Mouse (Mus musculus) MEL (cell line): ENCODE results near the gene Osm.

Experiments used
- CTCF ChIP-seq, 3 experiments: IDR thresholded peaks in 2 of 3; conservative IDR thresholded peaks in 1 of 3; 2 replicates each; pipeline ENCODE4 v1.5.1; 2011 to 2012; ENCODE audit warnings: low read length in 3 of 3, low read depth in 2 of 3, mild to moderate bottlenecking in 2 of 3, improper control_type of control experiment in 1 of 3, inconsistent platforms in 1 of 3, mixed read lengths in 1 of 3, moderate library complexity in 1 of 3; ENCODE audit not compliant: control insufficient read depth in 1 of 3, insufficient read depth in 1 of 3, poor library complexity in 1 of 3, severe bottlenecking in 1 of 3
- EP300 ChIP-seq, 2 experiments: IDR thresholded peaks; 2 replicates each; pipeline ENCODE4 v1.6.1; 2011; ENCODE audit warnings: improper control_type of control experiment in 2 of 2, low read length in 2 of 2, low read depth in 1 of 2, mild to moderate bottlenecking in 1 of 2
- HCFC1 ChIP-seq: IDR thresholded peaks from 2 replicates; pipeline ENCODE4 v1.6.1; 2012; ENCODE audit warnings: low read depth, mild to moderate bottlenecking, inconsistent platforms, low read length, improper control_type of control experiment, moderate library complexity
- MEF2A ChIP-seq: IDR thresholded peaks from 2 replicates; pipeline ENCODE4 v1.6.1; 2014; ENCODE audit warnings: low read depth, mild to moderate bottlenecking, inconsistent platforms, low read length, improper control_type of control experiment; ENCODE audit not compliant: poor library complexity, insufficient replicate concordance, severe bottlenecking; ENCODE audit errors: extremely low read depth
- MYB ChIP-seq: IDR thresholded peaks from 2 replicates; pipeline ENCODE4 v1.6.1; 2011; ENCODE audit warnings: mild to moderate bottlenecking, low read depth, low read length, improper control_type of control experiment
- NELFE ChIP-seq: IDR thresholded peaks from 2 replicates; pipeline ENCODE4 v1.6.1; 2011; ENCODE audit warnings: low read depth, low read length, improper control_type of control experiment
- POLR2A ChIP-seq, 2 experiments: IDR thresholded peaks; 2 replicates each; pipeline ENCODE4 v1.6.1; 2011 to 2012; ENCODE audit warnings: low read length in 2 of 2, mild to moderate bottlenecking in 2 of 2, control low read depth in 1 of 2, improper control_type of control experiment in 1 of 2, low read depth in 1 of 2, moderate library complexity in 1 of 2; ENCODE audit not compliant: control insufficient read depth in 1 of 2, insufficient read depth in 1 of 2, poor library complexity in 1 of 2
- ZNF384 ChIP-seq: IDR thresholded peaks from 2 replicates; pipeline ENCODE4 v1.6.1; 2012; ENCODE audit warnings: low read depth, mild to moderate bottlenecking, inconsistent platforms, low read length, improper control_type of control experiment

- TF ChIP-seq POLR2A (IDR thresholded peaks at IDR 0.05; ENCODE audit: control insufficient read depth in 1 of 2, insufficient read depth in 1 of 2, low read depth in 1 of 2, low read length in 2 of 2, poor library complexity in 1 of 2) (peak in 1 of 2 experiments; percentile 44; a peak in 1 of 4 replicates), EP300 (IDR thresholded peaks at IDR 0.05; ENCODE audit: low read depth in 1 of 2, low read length in 2 of 2) (no peak), CTCF (IDR thresholded peaks at IDR 0.05 in 2 of 3, conservative IDR thresholded peaks at IDR 0.05 in 1 of 3; ENCODE audit: control insufficient read depth in 1 of 3, insufficient read depth in 1 of 3, low read depth in 2 of 3, low read length in 3 of 3, poor library complexity in 1 of 3, severe bottlenecking in 1 of 3) (no peak), MYB (no peak), MEF2A (no peak), HCFC1 (no peak), NELFE (no peak), ZNF384 (no peak)
These were observed 5.0 kb downstream of the Osm start for GRCm38 (mm10) chr11:4241180-4241579.
